Mouse (Mus musculus) brain, embryonic 18.5 days (tissue): ENCODE results near the gene Cyp2w1.

Source experiments
- DNase-seq: peaks from one replicate; pipeline ENCODE4 v3.0.0-alpha.2; 2012; ENCODE audit warnings: low read depth, low spot score

Gene Cyp2w1

DNA sequence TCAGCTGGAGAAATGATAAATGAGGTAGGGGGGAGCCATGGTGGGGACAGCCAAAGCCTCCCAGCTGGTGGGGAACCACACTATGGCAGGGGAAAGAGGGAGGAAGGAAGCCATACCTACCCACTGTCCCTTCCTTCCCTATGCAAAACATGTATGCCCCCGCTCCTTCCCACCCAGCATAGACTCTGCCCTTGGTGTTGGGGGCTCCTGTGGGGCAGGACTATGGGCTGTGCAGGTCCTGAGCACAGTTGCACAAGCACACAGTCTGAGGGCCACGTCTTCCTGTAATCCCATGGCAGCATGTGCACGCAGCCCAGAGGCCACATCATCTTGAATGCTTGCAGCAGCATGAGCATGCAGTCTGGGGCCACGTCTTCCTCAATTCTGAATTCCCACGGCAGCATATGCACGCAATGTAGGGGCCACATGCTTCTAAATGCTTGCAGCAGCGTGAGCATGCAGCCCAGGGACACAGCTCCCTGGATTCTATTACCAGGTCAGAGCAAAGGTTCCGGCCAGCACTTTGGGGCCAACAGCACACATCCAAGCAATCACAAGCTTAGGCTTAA is 51.4 kb downstream of the Cyp2w1 start:
- DNase-seq: no peak

DNA sequence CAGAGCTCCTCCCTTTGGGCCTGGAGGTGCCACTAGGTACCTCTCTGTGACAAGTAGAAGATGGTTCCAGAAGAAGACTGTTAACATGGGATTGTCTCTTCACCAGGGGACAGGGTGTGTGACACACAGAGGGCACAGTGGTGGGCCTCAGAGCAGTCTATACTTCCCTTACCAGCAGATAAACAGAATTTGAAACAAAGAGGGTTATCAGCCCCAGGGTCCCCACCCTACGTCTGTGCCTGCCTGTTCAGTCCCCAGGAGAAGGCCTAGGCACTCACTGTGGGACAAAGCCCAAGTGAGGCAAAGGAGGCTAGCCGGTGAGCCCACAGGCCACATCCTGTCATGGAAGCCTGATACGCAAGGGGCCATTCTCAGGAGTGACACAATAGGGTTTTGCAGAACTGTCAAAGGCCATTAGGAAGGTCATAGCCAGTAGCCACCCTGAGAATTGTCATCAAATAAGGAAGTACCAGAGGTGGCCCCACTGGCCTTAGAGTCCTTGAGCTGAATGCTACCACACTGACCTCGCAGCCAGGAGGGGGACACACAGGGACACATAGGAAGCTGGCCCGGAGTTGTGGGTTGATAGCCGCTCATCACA is 52.5 kb downstream of the Cyp2w1 start, which contains the start of gene C130050O18Rik:
C130050O18Rik (plus strand) TSS at position 480 of the 601 bp plus-strand sequence.
- no peak for DNase-seq

DNA sequence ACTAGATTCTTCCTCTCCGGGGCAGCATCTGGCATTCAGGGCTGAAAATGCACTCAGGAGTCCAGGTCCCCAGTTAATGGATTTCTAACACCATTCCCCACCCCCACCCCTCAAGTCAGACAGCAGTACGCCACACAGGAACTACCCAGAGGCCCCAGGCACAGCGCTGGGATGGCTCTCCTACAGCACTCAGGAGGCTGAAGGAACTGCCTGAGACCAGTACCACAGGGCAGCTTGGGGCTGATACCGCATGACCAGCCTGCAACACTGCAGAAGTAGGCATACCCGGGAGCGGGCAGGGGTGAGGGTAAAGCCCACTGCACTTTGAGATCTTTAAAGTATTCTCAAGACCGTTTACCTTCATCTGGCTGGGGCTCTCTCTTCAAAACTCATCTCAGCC is 53.1 kb downstream of the Cyp2w1 start:
- no peak for DNase-seq

DNA sequence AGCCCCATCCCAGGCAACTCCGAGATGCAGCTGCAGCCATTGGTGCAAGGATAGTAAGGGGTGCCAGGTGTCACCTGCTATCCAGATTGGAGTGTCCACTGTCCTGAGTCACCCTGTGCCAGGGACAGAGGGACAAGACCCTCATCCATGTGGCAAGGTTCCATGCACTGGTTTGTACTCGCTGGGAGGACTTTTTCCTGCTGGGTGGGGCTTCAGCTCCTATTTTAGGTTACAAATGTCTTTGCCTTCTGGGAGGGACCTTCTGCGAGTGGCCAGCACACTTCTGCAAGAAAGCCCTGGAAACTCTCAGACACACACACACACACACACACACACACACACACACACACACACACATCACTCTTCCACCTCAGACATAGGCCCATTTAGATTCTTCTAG is 53.5 kb downstream of the Cyp2w1 start:
- no peak for DNase-seq
